Mouse (Mus musculus) CH12.LX (cell line): ENCODE results near the gene Slc25a41. TPM values are rescaled to one million over a fixed set of nuclear protein-coding genes. Genes with fewer than 3 reads are reported as not detected.
A peak's percentile ranks its signal among the peaks of the same experiment; 100 is the strongest.

Experiments
- DNase-seq: peaks from one replicate; pipeline ENCODE4 v3.0.0-alpha.2; 2013; ENCODE audit errors: extremely low read depth
- H3K27ac ChIP-seq: 2 replicates; pipeline ENCODE4 v1.5.1; 2012; ENCODE audit warnings: low read depth, mild to moderate bottlenecking, control low read depth, moderate library complexity; ENCODE audit not compliant: insufficient read depth
- H3K27me3 ChIP-seq: replicated peaks from 2 replicates; pipeline ENCODE3; 2012; ENCODE audit warnings: inconsistent platforms
- H3K36me3 ChIP-seq, 2 experiments: replicated peaks in 1 of 2; 2 replicates each; pipeline versions ENCODE3 to v1.6.1; 2012; ENCODE audit warnings: inconsistent platforms in 1 of 2, low read length in 1 of 2, mild to moderate bottlenecking in 1 of 2, mixed read lengths in 1 of 2, moderate library complexity in 1 of 2; ENCODE audit not compliant: control insufficient read depth in 1 of 2, insufficient read depth in 1 of 2
- H3K4me1 ChIP-seq, 2 experiments: 2 replicates each; pipeline ENCODE4 v1.6.1; 2012; ENCODE audit warnings: inconsistent platforms in 1 of 2, moderate library complexity in 1 of 2; ENCODE audit not compliant: insufficient read depth in 2 of 2, control insufficient read depth in 1 of 2
- H3K4me2 ChIP-seq: 2 replicates; pipeline ENCODE4 v1.6.1; 2012; ENCODE audit warnings: low read depth, mild to moderate bottlenecking, control low read depth; ENCODE audit not compliant: poor library complexity, insufficient read depth, severe bottlenecking
- H3K4me3 ChIP-seq, 3 experiments: fragments of 150-350 bp in 1 of 3; sonication (generic) in 1 of 3; replicated peaks in 1 of 3; 2 replicates each; pipeline versions ENCODE3 to v1.5.1; 2011 to 2012; ENCODE audit warnings: low read depth in 2 of 3, low read length in 2 of 3, mild to moderate bottlenecking in 2 of 3, moderate library complexity in 2 of 3, control low read depth in 1 of 3, improper control_type of control experiment in 1 of 3, inconsistent platforms in 1 of 3, mixed read lengths in 1 of 3; ENCODE audit not compliant: poor library complexity in 1 of 3
- H3K79me2 ChIP-seq: replicated peaks from 2 replicates; pipeline ENCODE4 v1.6.1; 2012; ENCODE audit warnings: mild to moderate bottlenecking, moderate library complexity; ENCODE audit not compliant: control insufficient read depth, poor library complexity, insufficient read depth, severe bottlenecking; ENCODE audit errors: extremely low read depth
- H3K9ac ChIP-seq: 2 replicates; pipeline ENCODE4 v1.6.1; 2012; ENCODE audit warnings: low read depth, mild to moderate bottlenecking, control low read depth, moderate library complexity; ENCODE audit not compliant: insufficient read depth
- H3K9me3 ChIP-seq: replicated peaks from 2 replicates; pipeline ENCODE3; 2012; ENCODE audit warnings: low read length, inconsistent platforms, mixed read lengths
- BHLHE40 ChIP-seq: IDR thresholded peaks from 2 replicates; pipeline ENCODE4 v1.6.1; 2011; ENCODE audit warnings: mild to moderate bottlenecking, low read depth, low read length, improper control_type of control experiment
- CHD1 ChIP-seq: IDR thresholded peaks from 2 replicates; pipeline ENCODE4 v1.6.1; 2012; ENCODE audit warnings: low read depth, low read length, improper control_type of control experiment, inconsistent platforms
- CTCF ChIP-seq, 2 experiments: IDR thresholded peaks in 1 of 2; conservative IDR thresholded peaks in 1 of 2; 2 replicates each; pipeline ENCODE4 v1.5.1; 2011 to 2012; ENCODE audit warnings: low read depth in 2 of 2, low read length in 2 of 2, improper control_type of control experiment in 1 of 2, inconsistent platforms in 1 of 2, mild to moderate bottlenecking in 1 of 2, moderate library complexity in 1 of 2
- ELF1 ChIP-seq: IDR thresholded peaks from 2 replicates; pipeline ENCODE4 v1.6.1; 2014; ENCODE audit warnings: low read depth, mild to moderate bottlenecking, inconsistent platforms, low read length, improper control_type of control experiment
- JUN ChIP-seq: IDR thresholded peaks from 2 replicates; pipeline ENCODE4 v1.6.1; 2011; ENCODE audit warnings: low read depth, mild to moderate bottlenecking, low read length, improper control_type of control experiment, moderate library complexity; ENCODE audit not compliant: insufficient read depth
- MAFK ChIP-seq: IDR thresholded peaks from 2 replicates; pipeline ENCODE4 v1.6.1; 2011; ENCODE audit warnings: low read length, improper control_type of control experiment; ENCODE audit not compliant: insufficient replicate concordance
- MAX ChIP-seq: IDR thresholded peaks from 2 replicates; pipeline ENCODE4 v1.6.1; 2011; ENCODE audit warnings: low read length, improper control_type of control experiment
- MXI1 ChIP-seq: IDR thresholded peaks from 2 replicates; pipeline ENCODE4 v1.6.1; 2011; ENCODE audit warnings: mild to moderate bottlenecking, low read depth, low read length, improper control_type of control experiment
- MYC ChIP-seq: IDR thresholded peaks from 2 replicates; pipeline ENCODE4 v1.6.1; 2011; ENCODE audit warnings: low read depth, mild to moderate bottlenecking, improper control_type of control experiment, low read length
- NELFE ChIP-seq: IDR thresholded peaks from 2 replicates; pipeline ENCODE4 v1.6.1; 2011; ENCODE audit warnings: low read depth, low read length, improper control_type of control experiment
- POLR2A ChIP-seq: IDR thresholded peaks from 2 replicates; pipeline ENCODE4 v1.6.1; 2011; ENCODE audit warnings: low read depth, mild to moderate bottlenecking, improper control_type of control experiment, low read length
- POLR2AphosphoS2 ChIP-seq: IDR thresholded peaks from 2 replicates; pipeline ENCODE4 v1.6.1; 2011; ENCODE audit warnings: low read depth, low read length, improper control_type of control experiment
- RAD21 ChIP-seq: IDR thresholded peaks from 2 replicates; pipeline ENCODE4 v1.6.1; 2011; ENCODE audit warnings: low read depth, mild to moderate bottlenecking, low read length, improper control_type of control experiment, moderate library complexity
- SMC3 ChIP-seq: IDR thresholded peaks from 2 replicates; pipeline ENCODE4 v1.6.1; 2011; ENCODE audit warnings: low read depth, low read length, improper control_type of control experiment
- TBP ChIP-seq: conservative IDR thresholded peaks from 2 replicates; pipeline ENCODE4 v1.6.1; 2011; ENCODE audit warnings: low read depth, low read length, improper control_type of control experiment
- USF2 ChIP-seq: conservative IDR thresholded peaks from 2 replicates; pipeline ENCODE4 v1.6.1; 2011; ENCODE audit warnings: low read depth, low read length, improper control_type of control experiment
- ZKSCAN1 ChIP-seq: IDR thresholded peaks from 2 replicates; pipeline ENCODE4 v1.6.1; 2012; ENCODE audit warnings: low read depth, inconsistent platforms, low read length, improper control_type of control experiment, borderline replicate concordance
- dilution Hi-C: fragments of 300-500 bp; cut with MboI; formaldehyde crosslinking; loops from 2 replicates; pipeline ENCODE4 v1.14.3; 2020; ENCODE audit warnings: low sequenced_read_pairs; ENCODE audit not compliant: extremely low pct_unique_long_range_greater_than_20kb, extremely low pct_ligation_motif_present
- in situ Hi-C: fragments of 300-500 bp; cut with MboI; formaldehyde crosslinking; loops from 3 replicates; pipeline ENCODE4 v1.14.3; 2019; ENCODE audit warnings: low sequenced_read_pairs, low pct_ligation_motif_present, low pct_unique_long_range_greater_than_20kb, mixed read lengths
- polyA plus RNA-seq: library from polyadenylated mRNA; unstranded; fragments of >175 nt; gene quantifications from 2 replicates; pipeline ENCODE4 v1.2.1, GENCODE M21; 2012; ENCODE audit warnings: low read depth; ENCODE audit not compliant: insufficient read length
- total RNA-seq, 2 experiments: library from RNA; depleted of rRNA; stranded (reverse); fragments of 300-350 nt in 1 of 2; fragments of >200 nt in 1 of 2; gene quantifications; 2 replicates each; pipeline ENCODE4 v1.2.3; 2012 to 2014

The Slc25a41 gene
- total and polyA plus RNA-seq, 3 experiments = not detected

DNA sequence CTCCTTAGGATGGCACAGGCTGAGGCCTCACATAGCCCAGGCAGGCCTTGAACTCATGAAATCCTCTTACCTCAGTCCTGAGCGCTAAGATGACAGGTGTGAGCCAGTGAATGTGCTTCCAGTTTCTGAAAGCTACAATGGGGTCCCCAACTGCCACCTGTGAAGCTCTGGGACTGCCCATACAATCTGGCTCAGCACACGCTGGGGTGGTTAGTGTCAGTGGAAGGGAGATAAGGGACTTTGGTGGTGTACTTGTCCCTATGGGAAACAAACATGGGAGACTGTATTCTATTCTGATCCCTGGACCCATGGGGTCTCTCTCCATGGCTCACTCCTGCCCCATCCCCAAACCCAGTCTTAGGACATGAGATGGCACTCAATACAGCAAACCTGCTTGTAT lies 21.8 kb downstream of the Slc25a41 start:
- DNase-seq = no peak
- H3K36me3 ChIP-seq = peaks cover 44 to 55% of the 10 kb centered on the region in 2 experiments
- in situ Hi-C loops (no loop called here), dilution Hi-C loops (no loop called here)
- TF ChIP-seq POLR2AphosphoS2 (peak; percentile 68; the same call in 1 of the 2 replicates), MAX (no peak), POLR2A (peak; percentile 6; the same call in 1 of the 2 replicates)
- H3K27ac ChIP-seq = no peak overlapping the region
- H3K79me2 ChIP-seq = no peaks in the 10 kb centered on the region
- H3K4me3 ChIP-seq = no peak overlapping the region
- no peak overlapping the region for H3K4me2 ChIP-seq
- H3K9me3 ChIP-seq = no peaks in the 10 kb centered on the region
- H3K9ac ChIP-seq = no peak overlapping the region
- H3K27me3 ChIP-seq = no peaks in the 10 kb centered on the region
- peaks cover 0 to 10% of the 10 kb centered on the region in 2 experiments; a peak in 2 of 4 replicates for H3K4me1 ChIP-seq

GRCm38 (mm10) chr17:57012245-57012795 lies 29.1 kb downstream of the Slc25a41 start:
- Histone ChIP-seq H3K9ac (peak overlapping the region; percentile 72), H3K4me2 (peak overlapping the region; percentile 48), H3K27me3 (no peaks in the 10 kb centered on the region), H3K36me3 (peaks cover 17 to 22% of the 10 kb centered on the region in 2 experiments), H3K27ac (peak overlapping the region; percentile 75; the same call in 1 of the 2 replicates), H3K79me2 (peaks cover 16% of the 10 kb centered on the region), H3K9me3 (no peaks in the 10 kb centered on the region), H3K4me3 (peak overlapping the region; percentile 58 to 83 (median 73)), H3K4me1 (peaks cover 7 to 23% of the 10 kb centered on the region in 2 experiments)
- dilution Hi-C loops (no loop called here), in situ Hi-C loops (no loop called here)
- no peak for TF ChIP-seq ZKSCAN1
- no peak for TF ChIP-seq NELFE
- no peak for TF ChIP-seq JUN
- TF ChIP-seq MXI1 = no peak
- no peak for TF ChIP-seq SMC3
- no peak for TF ChIP-seq MAFK
- TF ChIP-seq TBP = no peak
- no peak for TF ChIP-seq ELF1
- no peak for TF ChIP-seq BHLHE40
- no peak for TF ChIP-seq CTCF (conservative IDR thresholded peaks at IDR 0.05 in 1 of 2, IDR thresholded peaks at IDR 0.05 in 1 of 2; ENCODE audit: low read depth in 2 of 2, low read length in 2 of 2)
- TF ChIP-seq MYC = no peak
- TF ChIP-seq RAD21 = no peak
- TF ChIP-seq USF2 = no peak
- TF ChIP-seq CHD1 = no peak
- TF ChIP-seq POLR2A = no peak
- no peak for DNase-seq
